Mouse (Mus musculus) olfactory bulb, adult 2 months (tissue): Measurements from ENCODE around the gene Syne3.

Experiments
- CTCF ChIP-seq: fragments of 200-500 bp; IDR thresholded peaks from 2 replicates; pipeline ENCODE4 v1.5.1; 2012; ENCODE audit warnings: low read depth, mild to moderate bottlenecking, low read length, moderate library complexity; ENCODE audit not compliant: insufficient read depth
- POLR2A ChIP-seq: fragments of 200-500 bp; IDR thresholded peaks from 2 replicates; pipeline ENCODE4 v1.6.1; 2012; ENCODE audit warnings: mild to moderate bottlenecking, low read depth, low read length, moderate library complexity; ENCODE audit not compliant: insufficient read depth

DNA sequence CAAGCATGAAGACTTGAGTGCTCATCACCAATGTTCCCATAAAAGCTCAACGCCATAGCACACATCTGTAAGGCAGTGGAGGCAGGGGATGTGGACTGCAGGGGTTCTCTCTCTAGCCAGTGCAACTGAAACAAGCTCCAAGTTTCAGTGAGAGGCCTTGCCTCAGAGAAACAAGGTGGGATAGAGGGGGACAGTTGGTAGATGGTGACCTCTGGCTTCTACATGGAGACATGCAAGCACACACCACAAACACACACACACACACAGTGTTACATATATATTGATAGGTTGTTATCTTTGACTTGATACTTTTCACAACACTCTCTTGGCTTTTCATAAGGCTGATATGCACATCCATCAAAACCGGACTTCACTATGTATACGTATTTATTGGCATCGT is 2.7 kb upstream of the Syne3 start:
- TF ChIP-seq POLR2A (no peak), CTCF (no peak)
